Comparison of ENCODE assay signal across 8 mouse cellular contexts in genomic region chr13:23308639-23309307, GRCm38 (mm10).
DNase-seq lines count a peak whose midpoint lies in the region; ATAC-seq and TF ChIP-seq lines count a peak whose summit lies in the region.
"Not testable (repeated sequence)": the region's sequence is repeated elsewhere in the genome, so short reads cannot be mapped to it uniquely, and the experiment has no call there.

No protein-coding gene starts in this region.

- not testable (repeated sequence) for H3K27ac ChIP-seq in forebrain, embryonic 11.5 days (ENCODE audit: low read depth, low read length); heart, postnatal 0 days (ENCODE audit: low read depth); kidney, embryonic 16.5 days (ENCODE audit: low read length); liver, embryonic 12.5 days; midbrain, embryonic 13.5 days

- not testable (repeated sequence) for TF ChIP-seq EP300 in heart, postnatal 0 days (IDR thresholded peaks at IDR 0.05; ENCODE audit: low read depth)

- not testable (repeated sequence) for H3K9ac ChIP-seq in forebrain, embryonic 11.5 days (ENCODE audit: low read length); heart, postnatal 0 days (replicated peaks; ENCODE audit: low read depth, low read length); kidney, embryonic 16.5 days (replicated peaks; ENCODE audit: low read length); liver, embryonic 12.5 days; midbrain, embryonic 13.5 days (replicated peaks)

- H3K27me3 ChIP-seq in forebrain, embryonic 11.5 days (ENCODE audit: control insufficient read depth, insufficient read depth, low read length) = peaks cover 21% of the 10 kb centered on the region
- peaks cover 65% of the 10 kb centered on the region for H3K27me3 ChIP-seq in heart, postnatal 0 days (ENCODE audit: control insufficient read depth, insufficient read depth, low read length)
- peaks cover 54% of the 10 kb centered on the region for H3K27me3 ChIP-seq in kidney, embryonic 16.5 days (ENCODE audit: insufficient read depth, low read length)
- H3K27me3 ChIP-seq in liver, embryonic 12.5 days (replicated peaks) = peaks cover 54% of the 10 kb centered on the region
- peaks cover 77% of the 10 kb centered on the region for H3K27me3 ChIP-seq in midbrain, embryonic 13.5 days

- DNase-seq in CD4-positive helper T cell, adult 2 months (ENCODE audit: low read depth, low spot score) = peak; percentile 15
- peak; percentile 56 for DNase-seq in c-Kit-positive CD71-positive TER-119-negative erythroid progenitor cells, embryonic 14.5 days (ENCODE audit: low read depth)
- DNase-seq in forebrain, embryonic 11.5 days (ENCODE audit: low spot score) = peak; percentile 75
- not testable (repeated sequence) for DNase-seq in heart, postnatal 0 days (ENCODE audit: low spot score)
- peak; percentile 19 for DNase-seq in right cerebral cortex, postnatal 4 days

- WGBS in forebrain, embryonic 11.5 days = 2% methylated on average over 18 of the region's 18 CpGs
- 8% methylated on average over 18 of the region's 18 CpGs for WGBS in heart, postnatal 0 days
- 3% methylated on average over 18 of the region's 18 CpGs for WGBS in kidney, embryonic 16.5 days
- WGBS in liver, embryonic 12.5 days (ENCODE audit: insufficient replicate concordance) = under 1% methylated on average over 18 of the region's 18 CpGs
- 4% methylated on average over 18 of the region's 18 CpGs for WGBS in midbrain, embryonic 13.5 days

- peak; percentile 54 for ATAC-seq in forebrain, embryonic 11.5 days (replicated peaks; ENCODE audit: low FRiP score)
- ATAC-seq in heart, postnatal 0 days (ENCODE audit: insufficient read depth, low read depth); kidney, embryonic 16.5 days (ENCODE audit: low FRiP score, low TSS enrichment); midbrain, embryonic 13.5 days: not testable (repeated sequence)
- peak; percentile 84 for ATAC-seq in liver, embryonic 12.5 days

- H3K36me3 ChIP-seq in forebrain, embryonic 11.5 days (ENCODE audit: control insufficient read depth, insufficient read depth, low read length); heart, postnatal 0 days (replicated peaks; ENCODE audit: control insufficient read depth, insufficient read depth, low read length); kidney, embryonic 16.5 days (ENCODE audit: insufficient read depth, low read length); liver, embryonic 12.5 days; midbrain, embryonic 13.5 days: not testable (repeated sequence)

- H3K4me2 ChIP-seq in forebrain, embryonic 11.5 days (ENCODE audit: low read depth, low read length, severe bottlenecking) = peak overlapping the region; percentile 79; the same call in 1 of the 2 replicates
- peak overlapping the region; percentile 45; the same call in 1 of the 2 replicates for H3K4me2 ChIP-seq in heart, postnatal 0 days (ENCODE audit: low read depth, low read length)
- peak overlapping the region; percentile 53 for H3K4me2 ChIP-seq in kidney, embryonic 16.5 days (replicated peaks; ENCODE audit: low read depth, low read length)
- H3K4me2 ChIP-seq in liver, embryonic 12.5 days = peak overlapping the region; percentile 84
- peak overlapping the region; percentile 62 for H3K4me2 ChIP-seq in midbrain, embryonic 13.5 days (replicated peaks)

- not testable (repeated sequence) for H3K4me1 ChIP-seq in forebrain, embryonic 11.5 days (replicated peaks; ENCODE audit: control insufficient read depth, insufficient read depth, low read length); heart, postnatal 0 days (ENCODE audit: control insufficient read depth, insufficient read depth)
- peaks cover 27% of the 10 kb centered on the region for H3K4me1 ChIP-seq in kidney, embryonic 16.5 days (ENCODE audit: insufficient read depth, low read length)
- H3K4me1 ChIP-seq in liver, embryonic 12.5 days = peaks cover 47% of the 10 kb centered on the region
- peaks cover 26% of the 10 kb centered on the region for H3K4me1 ChIP-seq in midbrain, embryonic 13.5 days (replicated peaks)

- H3K9me3 ChIP-seq in forebrain, embryonic 11.5 days (ENCODE audit: control insufficient read depth, low read length); heart, postnatal 0 days (replicated peaks; ENCODE audit: control insufficient read depth, low read length); kidney, embryonic 16.5 days (ENCODE audit: low read length); liver, embryonic 12.5 days (replicated peaks); midbrain, embryonic 13.5 days: not testable (repeated sequence)

- TF ChIP-seq CTCF in heart, postnatal 0 days (IDR thresholded peaks at IDR 0.05; ENCODE audit: low read depth) = not testable (repeated sequence)

- peak overlapping the region; percentile 43 for H3K4me3 ChIP-seq in forebrain, embryonic 11.5 days (ENCODE audit: low read depth, low read length)
- H3K4me3 ChIP-seq in heart, postnatal 0 days (ENCODE audit: low read depth, low read length) = peak overlapping the region; percentile 33
- peak overlapping the region; percentile 45 for H3K4me3 ChIP-seq in kidney, embryonic 16.5 days (ENCODE audit: low read length)
- peak overlapping the region; percentile 64 for H3K4me3 ChIP-seq in liver, embryonic 12.5 days
- H3K4me3 ChIP-seq in midbrain, embryonic 13.5 days (replicated peaks) = peak overlapping the region; percentile 38
